Mouse (Mus musculus) liver, postnatal 0 days (tissue): ENCODE measurements around the gene Nphp1. TPM values are rescaled to one million over a fixed set of nuclear protein-coding genes. Genes with fewer than 3 reads are reported as not detected.

Experiments
- ATAC-seq: fragments of 200-750 bp; cut with Nextera tagmentation; 2 replicates; pipeline ENCODE4 v1.8.0; 2017; ENCODE audit warnings: mild to moderate bottlenecking, moderate library complexity
- DNase-seq: peaks from one replicate; pipeline ENCODE4 v3.0.0-alpha.2; 2016
- H3K27ac ChIP-seq: fragments of 300-500 bp; sonication (generic); 2 replicates; pipeline ENCODE4 v1.5.1; 2014; ENCODE audit warnings: antibody characterized with exemption, moderate library complexity, mild to moderate bottlenecking, low read depth
- H3K27me3 ChIP-seq: fragments of 300-500 bp; sonication (generic); 2 replicates; pipeline ENCODE4 v1.6.1; 2014; ENCODE audit warnings: low read length, control low read depth, mixed read lengths; ENCODE audit not compliant: insufficient read depth
- H3K36me3 ChIP-seq: fragments of 300-500 bp; sonication (generic); replicated peaks from 2 replicates; pipeline ENCODE4 v1.6.1; 2014; ENCODE audit warnings: mild to moderate bottlenecking, control low read depth, low read length, moderate library complexity, mixed read lengths; ENCODE audit not compliant: insufficient read depth
- H3K4me1 ChIP-seq: fragments of 300-500 bp; sonication (generic); 2 replicates; pipeline ENCODE4 v1.6.1; 2014; ENCODE audit warnings: antibody characterized with exemption, mild to moderate bottlenecking, control low read depth; ENCODE audit not compliant: insufficient read depth
- H3K4me2 ChIP-seq: fragments of 300-500 bp; sonication (generic); 2 replicates; pipeline ENCODE4 v1.6.1; 2014; ENCODE audit warnings: low read depth, mild to moderate bottlenecking, low read length, moderate library complexity, mixed read lengths
- H3K4me3 ChIP-seq: fragments of 300-500 bp; sonication (generic); 2 replicates; pipeline ENCODE4 v1.5.1; 2014; ENCODE audit warnings: low read depth, low read length
- H3K9ac ChIP-seq: fragments of 300-500 bp; sonication (generic); replicated peaks from 2 replicates; pipeline ENCODE4 v1.6.1; 2014; ENCODE audit warnings: mild to moderate bottlenecking, moderate library complexity
- H3K9me3 ChIP-seq: fragments of 300-500 bp; sonication (generic); 2 replicates; pipeline ENCODE4 v1.6.1; 2016; ENCODE audit warnings: mild to moderate bottlenecking, control low read depth, low read length, mixed read lengths
- CTCF ChIP-seq: sonication (generic); IDR thresholded peaks from 2 replicates; pipeline ENCODE4 v1.5.1; 2016; ENCODE audit warnings: antibody characterized with exemption, low read depth
- EP300 ChIP-seq: IDR thresholded peaks from 2 replicates; pipeline ENCODE4 v1.6.1; 2016; ENCODE audit warnings: antibody characterized with exemption, low read depth, mild to moderate bottlenecking
- WGBS: fragments of 180-500 bp; shearing (Covaris S2); extraction: QIAGEN DNeasy Blood & Tissue Kit; methylation state at CpG from one replicate; pipeline ENCODE4 v1.1.7; 2014; ENCODE audit not compliant: insufficient replicate concordance; 5-methylcytosine and 5-hydroxymethylcytosine counted together
- polyA plus RNA-seq: library from polyadenylated mRNA; unstranded; fragments of >200 nt; fragmentation: Nextera tagmentation; extraction: Ambion mirVana; gene quantifications from 2 replicates; pipeline ENCODE4 v1.2.1, GENCODE M21; 2015

The Nphp1 gene
- polyA plus RNA-seq, 1 experiment from 2014 or later = 4.4 TPM

DNA sequence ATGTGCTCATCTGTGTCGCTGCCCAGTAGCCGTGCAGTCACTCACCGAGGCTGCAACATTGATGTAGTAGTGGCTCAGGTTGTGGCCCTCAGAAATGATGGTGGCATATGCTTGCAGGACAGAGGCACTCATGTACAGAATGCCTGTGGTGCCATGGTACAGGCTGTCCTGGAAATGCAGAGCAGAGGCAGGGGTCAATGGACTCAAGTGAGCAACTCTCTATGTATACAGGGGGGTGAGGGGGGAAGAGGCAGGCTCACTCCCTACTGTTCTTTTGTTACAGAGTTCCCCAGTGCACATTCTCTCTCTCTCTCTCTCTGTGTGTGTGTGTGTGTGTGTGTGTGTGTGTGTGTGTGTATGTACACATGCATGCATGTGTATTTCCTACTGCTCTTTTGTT is 79.9 kb downstream of the Nphp1 start:
- Histone ChIP-seq H3K36me3 (no peaks in the 10 kb centered on the region), H3K4me1 (no peaks in the 10 kb centered on the region), H3K4me3 (no peak overlapping the region), H3K4me2 (no peak overlapping the region), H3K9ac (no peak overlapping the region), H3K27me3 (no peaks in the 10 kb centered on the region), H3K9me3 (no peaks in the 10 kb centered on the region), H3K27ac (no peak overlapping the region)
- no peak for TF ChIP-seq EP300
- no peak for TF ChIP-seq CTCF
- DNase-seq (no peak), ATAC-seq (peak; percentile 87)
- WGBS = 79% methylated on average over 3 of the region's 3 CpGs

DNA sequence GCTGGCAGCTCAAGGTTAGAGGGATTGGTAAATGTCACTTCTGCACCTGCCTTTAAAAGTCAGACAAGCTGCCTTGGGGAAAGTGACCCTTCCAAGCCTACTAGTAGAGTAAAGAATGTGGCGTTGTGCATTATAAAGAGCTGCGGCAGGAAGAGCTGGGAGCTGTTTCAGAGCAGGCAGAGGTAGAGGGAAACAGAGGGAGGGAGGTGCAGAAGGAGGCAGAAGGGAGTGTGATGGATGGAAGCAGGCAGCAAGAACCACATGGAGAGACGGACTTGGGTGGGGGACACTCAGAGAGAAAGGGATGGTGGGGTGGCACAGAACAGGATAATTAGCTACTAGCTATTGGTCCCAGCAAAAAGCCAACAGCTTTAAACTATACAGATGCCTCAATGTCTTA is 80.6 kb downstream of the Nphp1 start:
- DNase-seq = no peak
- no peak overlapping the region for H3K4me3 ChIP-seq
- 61% methylated on average over 3 of the region's 3 CpGs for WGBS
- ATAC-seq = no peak
- no peak for TF ChIP-seq CTCF
- no peak for TF ChIP-seq EP300
- H3K9ac ChIP-seq = no peak overlapping the region
- H3K27me3 ChIP-seq = no peaks in the 10 kb centered on the region
- H3K4me2 ChIP-seq = no peak overlapping the region
- no peaks in the 10 kb centered on the region for H3K4me1 ChIP-seq
- no peak overlapping the region for H3K27ac ChIP-seq
- H3K36me3 ChIP-seq = no peaks in the 10 kb centered on the region
- no peaks in the 10 kb centered on the region for H3K9me3 ChIP-seq

DNA sequence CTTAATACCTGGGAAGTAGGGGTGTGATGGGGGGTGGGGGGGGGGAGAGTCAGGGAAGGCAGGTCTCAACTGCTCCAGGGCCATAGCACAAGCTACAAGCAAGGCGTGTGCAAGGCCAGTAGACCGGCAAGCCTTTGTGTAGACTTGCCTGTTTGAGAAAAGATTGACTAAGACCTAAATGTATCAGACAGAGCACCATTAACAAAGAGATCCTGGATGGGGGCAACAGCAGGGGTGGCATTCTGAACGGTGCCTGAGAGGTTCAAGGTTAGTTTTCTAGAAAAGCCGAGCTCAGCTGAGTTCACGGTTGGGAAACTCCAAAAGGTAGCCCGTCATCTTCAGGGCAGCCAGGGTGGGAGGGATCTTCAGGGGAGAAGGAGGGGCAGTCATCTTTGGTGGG is 83.4 kb downstream of the Nphp1 start:
- Histone ChIP-seq H3K9me3 (no peaks in the 10 kb centered on the region), H3K4me3 (no peak overlapping the region), H3K27ac (no peak overlapping the region), H3K4me2 (no peak overlapping the region), H3K9ac (no peak overlapping the region), H3K4me1 (no peaks in the 10 kb centered on the region), H3K27me3 (no peaks in the 10 kb centered on the region), H3K36me3 (no peaks in the 10 kb centered on the region)
- TF ChIP-seq EP300 (no peak), CTCF (no peak)
- DNase-seq (no peak), ATAC-seq (no peak)
- 84% methylated on average over 6 of the region's 6 CpGs for WGBS

Other genes with a start within 250 kb of the Nphp1 start
- gene Prom2, start 247.4 kb downstream of the Nphp1 start, polyA plus RNA-seq = not detected in 2 replicates
- 1.2 and 1.7 TPM in 2 replicates for gene Zfp661, start 201.8 kb downstream of the Nphp1 start, polyA plus RNA-seq
- 76.3 and 81.5 TPM in 2 replicates for gene Mrps5, start 201.7 kb downstream of the Nphp1 start, polyA plus RNA-seq
- gene Mal, start 132.2 kb downstream of the Nphp1 start, polyA plus RNA-seq = 0.23 and 0.24 TPM in 2 replicates
- gene Mall, start 59.0 kb downstream of the Nphp1 start, polyA plus RNA-seq = 0.05 and 0.08 TPM in 2 replicates
- 22.8 and 25.7 TPM in 2 replicates for gene Mtln, start 3.6 kb upstream of the Nphp1 start, polyA plus RNA-seq
- gene Bub1, start 43.0 kb upstream of the Nphp1 start, polyA plus RNA-seq = 7.8 and 9.5 TPM in 2 replicates
- gene Acoxl, start 50.0 kb upstream of the Nphp1 start, polyA plus RNA-seq = 0.05 and 0.07 TPM in 2 replicates